Mouse (Mus musculus): ENCODE results near the gene Fam53b. TPM values are rescaled to one million over a fixed set of nuclear protein-coding genes. Genes with fewer than 3 reads are reported as not detected.

Gene Fam53b
- polyA plus RNA-seq, 1 experiment from 2014 or later = 29.4 TPM

DNA sequence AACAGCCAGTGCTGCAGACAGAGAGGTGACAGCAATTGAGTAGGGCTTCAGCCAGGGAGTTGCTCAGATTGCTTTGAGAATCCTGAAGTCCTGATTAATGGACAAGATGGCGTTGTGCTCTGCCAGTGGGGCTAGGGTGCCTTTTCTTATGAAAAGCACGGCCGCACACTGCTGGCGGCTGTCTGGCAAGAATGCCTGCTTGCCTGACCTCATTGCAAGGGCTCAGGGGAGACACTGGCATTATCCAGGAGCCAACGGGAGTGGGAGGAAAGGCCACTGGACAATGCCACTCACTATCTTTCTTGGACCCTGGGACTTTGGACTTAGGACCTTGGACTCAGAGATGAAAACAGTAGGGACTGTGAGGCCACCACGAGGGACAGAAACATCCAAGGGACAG, 80.2 kb downstream of the Fam53b start:
- whole genome bisulfite sequencing (ENCODE audit: insufficient replicate concordance) = 89% methylated on average over 6 of the region's 6 CpGs
- H3K27me3 ChIP-seq (ENCODE audit: control insufficient read depth, insufficient read depth, low read depth, low read length) = no peaks in the 10 kb centered on the region
- H3K27ac ChIP-seq (ENCODE audit: low read length) = no peak overlapping the region
- no peaks in the 10 kb centered on the region for H3K9me3 ChIP-seq (replicated peaks; ENCODE audit: control insufficient read depth, low read length)
- peaks cover 55% of the 10 kb centered on the region for H3K4me1 ChIP-seq (ENCODE audit: control insufficient read depth, low read depth, low read length)
- H3K4me3 ChIP-seq (ENCODE audit: low read depth, low read length) = no peak overlapping the region
- no peak for ATAC-seq (ENCODE audit: low read depth)
- peaks cover 15% of the 10 kb centered on the region for H3K36me3 ChIP-seq (ENCODE audit: control insufficient read depth, insufficient read depth)
- no peak overlapping the region for H3K9ac ChIP-seq (ENCODE audit: low read depth, low read length)
- H3K4me2 ChIP-seq (ENCODE audit: low read depth, low read length) = no peak overlapping the region

DNA sequence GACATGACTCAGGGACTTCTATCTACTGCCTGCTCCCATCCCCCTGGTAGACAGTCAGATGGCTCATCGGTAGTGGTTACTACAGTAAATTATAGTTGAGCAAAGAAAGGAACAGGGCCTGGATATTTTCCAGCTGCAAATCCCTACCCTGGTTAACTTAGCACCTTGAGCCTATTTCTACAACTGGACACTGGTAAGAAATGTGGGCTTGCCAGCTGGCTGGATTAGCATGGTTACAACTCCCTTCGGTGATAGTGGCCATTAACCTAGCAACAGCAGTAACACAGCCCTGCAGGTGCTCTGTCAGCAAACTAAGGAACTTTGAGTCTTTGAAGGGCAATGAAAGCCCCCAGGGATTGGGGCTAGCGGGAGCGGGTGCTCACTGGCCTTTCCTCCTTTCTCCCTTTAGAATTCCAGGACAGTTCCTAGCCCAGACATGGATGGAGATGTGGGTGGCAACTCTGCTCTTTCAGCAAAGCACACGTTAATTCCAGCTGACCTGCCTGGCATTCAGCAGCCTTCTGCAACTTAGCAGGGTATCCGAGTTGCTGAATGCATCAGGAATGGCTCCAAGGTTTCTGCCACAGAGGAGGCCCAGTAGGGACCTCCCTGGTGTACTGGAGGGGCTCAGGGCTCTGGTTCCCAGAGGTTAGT, 81.4 kb downstream of the Fam53b start:
- Histone ChIP-seq H3K27me3 (ENCODE audit: control insufficient read depth, insufficient read depth, low read depth, low read length) (no peaks in the 10 kb centered on the region), H3K4me1 (ENCODE audit: control insufficient read depth, low read depth, low read length) (peaks cover 47% of the 10 kb centered on the region), H3K36me3 (ENCODE audit: control insufficient read depth, insufficient read depth) (peaks cover 15% of the 10 kb centered on the region), H3K9me3 (replicated peaks; ENCODE audit: control insufficient read depth, low read length) (no peaks in the 10 kb centered on the region), H3K4me2 (ENCODE audit: low read depth, low read length) (no peak overlapping the region), H3K9ac (ENCODE audit: low read depth, low read length) (no peak overlapping the region), H3K27ac (ENCODE audit: low read length) (no peak overlapping the region), H3K4me3 (ENCODE audit: low read depth, low read length) (no peak overlapping the region)
- no peak for ATAC-seq (ENCODE audit: low read depth)
- WGBS (ENCODE audit: insufficient replicate concordance) = 92% methylated on average over 6 of the region's 6 CpGs

- H3K4me1 ChIP-seq (ENCODE audit: control insufficient read depth, low read depth, low read length) = peaks cover 44% of the 10 kb centered on the region
- H3K4me2 ChIP-seq (ENCODE audit: low read depth, low read length) = no peak overlapping the region
- H3K9ac ChIP-seq (ENCODE audit: low read depth, low read length) = no peak overlapping the region
- no peaks in the 10 kb centered on the region for H3K27me3 ChIP-seq (ENCODE audit: control insufficient read depth, insufficient read depth, low read depth, low read length)
- 84% methylated on average over 6 of the region's 6 CpGs for WGBS (ENCODE audit: insufficient replicate concordance)
- H3K9me3 ChIP-seq (replicated peaks; ENCODE audit: control insufficient read depth, low read length) = no peaks in the 10 kb centered on the region
- no peak overlapping the region for H3K4me3 ChIP-seq (ENCODE audit: low read depth, low read length)
- H3K36me3 ChIP-seq (ENCODE audit: control insufficient read depth, insufficient read depth) = peaks cover 15% of the 10 kb centered on the region
- no peak overlapping the region for H3K27ac ChIP-seq (ENCODE audit: low read length)
- ATAC-seq (ENCODE audit: low read depth) = no peak
Measured at GRCm38 (mm10) chr7:132731558-132731957, 82.1 kb downstream of the Fam53b start.

GRCm38 (mm10) chr7:132730510-132730909, 83.2 kb downstream of the Fam53b start:
- ATAC-seq (ENCODE audit: low read depth) = no peak
- H3K9ac ChIP-seq (ENCODE audit: low read depth, low read length) = no peak overlapping the region
- peaks cover 15% of the 10 kb centered on the region for H3K36me3 ChIP-seq (ENCODE audit: control insufficient read depth, insufficient read depth)
- 80% methylated on average over 7 of the region's 7 CpGs for WGBS (ENCODE audit: insufficient replicate concordance)
- H3K4me1 ChIP-seq (ENCODE audit: control insufficient read depth, low read depth, low read length) = peaks cover 34% of the 10 kb centered on the region
- H3K27me3 ChIP-seq (ENCODE audit: control insufficient read depth, insufficient read depth, low read depth, low read length) = no peaks in the 10 kb centered on the region
- no peak overlapping the region for H3K4me3 ChIP-seq (ENCODE audit: low read depth, low read length)
- H3K27ac ChIP-seq (ENCODE audit: low read length) = no peak overlapping the region
- no peak overlapping the region for H3K4me2 ChIP-seq (ENCODE audit: low read depth, low read length)
- H3K9me3 ChIP-seq (replicated peaks; ENCODE audit: control insufficient read depth, low read length) = no peaks in the 10 kb centered on the region

GRCm38 (mm10) chr7:132729093-132729831, 84.4 kb downstream of the Fam53b start:
- Histone ChIP-seq H3K4me3 (ENCODE audit: low read depth, low read length) (no peak overlapping the region), H3K27me3 (ENCODE audit: control insufficient read depth, insufficient read depth, low read depth, low read length) (no peaks in the 10 kb centered on the region), H3K36me3 (ENCODE audit: control insufficient read depth, insufficient read depth) (peaks cover 7% of the 10 kb centered on the region), H3K9me3 (replicated peaks; ENCODE audit: control insufficient read depth, low read length) (no peaks in the 10 kb centered on the region), H3K4me1 (ENCODE audit: control insufficient read depth, low read depth, low read length) (peaks cover 31% of the 10 kb centered on the region), H3K4me2 (ENCODE audit: low read depth, low read length) (no peak overlapping the region), H3K27ac (ENCODE audit: low read length) (peak overlapping the region; percentile 48), H3K9ac (ENCODE audit: low read depth, low read length) (peak overlapping the region; percentile 5; the same call in 1 of the 2 replicates)
- peak; percentile 72 for ATAC-seq (ENCODE audit: low read depth)
- 77% methylated on average over 4 of the region's 4 CpGs for WGBS (ENCODE audit: insufficient replicate concordance)

DNA sequence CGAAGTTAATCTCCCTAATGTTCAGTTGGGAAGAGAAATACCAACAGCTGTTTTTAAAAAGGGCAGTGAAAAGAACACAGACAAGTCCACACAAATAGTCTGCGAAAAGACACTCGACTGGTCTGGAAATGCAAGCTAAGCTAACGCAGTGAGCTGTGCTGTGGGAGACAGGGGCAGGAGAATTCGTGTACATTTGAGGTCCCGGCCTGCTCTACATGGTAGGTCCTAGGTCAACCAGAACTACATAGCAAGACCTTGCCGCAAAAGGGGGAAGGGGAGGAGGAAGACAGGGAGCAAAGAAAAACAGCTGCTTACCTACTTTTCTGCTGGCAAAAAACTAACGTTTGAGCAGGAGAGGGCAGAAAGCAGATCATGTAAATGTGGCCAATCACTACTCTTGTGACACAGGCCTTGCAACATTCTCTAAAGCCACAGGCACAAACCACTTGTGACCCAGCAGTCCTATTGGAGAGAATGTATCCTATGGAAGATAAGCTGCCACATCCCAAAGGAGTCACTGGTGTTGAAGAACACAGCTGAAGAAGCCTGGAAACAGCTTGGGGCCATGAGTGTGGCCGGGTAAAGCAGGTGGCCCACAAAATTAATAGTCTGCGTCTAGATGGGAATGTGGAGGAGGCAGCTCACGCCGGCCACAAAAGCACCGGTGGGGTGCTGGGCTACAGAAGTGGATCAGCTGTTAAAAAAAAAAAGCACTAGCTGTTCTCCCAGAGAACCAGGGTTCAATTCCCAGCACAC, 87.4 kb downstream of the Fam53b start:
- H3K4me1 ChIP-seq (ENCODE audit: control insufficient read depth, low read depth, low read length) = peaks cover 44% of the 10 kb centered on the region
- peak overlapping the region; percentile 31 for H3K27ac ChIP-seq (ENCODE audit: low read length)
- H3K9ac ChIP-seq (ENCODE audit: low read depth, low read length) = no peak overlapping the region
- H3K36me3 ChIP-seq (ENCODE audit: control insufficient read depth, insufficient read depth) = peaks cover 6% of the 10 kb centered on the region
- ATAC-seq (ENCODE audit: low read depth) = no peak
- H3K4me3 ChIP-seq (ENCODE audit: low read depth, low read length) = no peak overlapping the region
- H3K4me2 ChIP-seq (ENCODE audit: low read depth, low read length) = no peak overlapping the region
- H3K9me3 ChIP-seq (replicated peaks; ENCODE audit: control insufficient read depth, low read length) = no peaks in the 10 kb centered on the region
- WGBS (ENCODE audit: insufficient replicate concordance) = 81% methylated on average over 13 of the region's 13 CpGs
- no peaks in the 10 kb centered on the region for H3K27me3 ChIP-seq (ENCODE audit: control insufficient read depth, insufficient read depth, low read depth, low read length)

DNA sequence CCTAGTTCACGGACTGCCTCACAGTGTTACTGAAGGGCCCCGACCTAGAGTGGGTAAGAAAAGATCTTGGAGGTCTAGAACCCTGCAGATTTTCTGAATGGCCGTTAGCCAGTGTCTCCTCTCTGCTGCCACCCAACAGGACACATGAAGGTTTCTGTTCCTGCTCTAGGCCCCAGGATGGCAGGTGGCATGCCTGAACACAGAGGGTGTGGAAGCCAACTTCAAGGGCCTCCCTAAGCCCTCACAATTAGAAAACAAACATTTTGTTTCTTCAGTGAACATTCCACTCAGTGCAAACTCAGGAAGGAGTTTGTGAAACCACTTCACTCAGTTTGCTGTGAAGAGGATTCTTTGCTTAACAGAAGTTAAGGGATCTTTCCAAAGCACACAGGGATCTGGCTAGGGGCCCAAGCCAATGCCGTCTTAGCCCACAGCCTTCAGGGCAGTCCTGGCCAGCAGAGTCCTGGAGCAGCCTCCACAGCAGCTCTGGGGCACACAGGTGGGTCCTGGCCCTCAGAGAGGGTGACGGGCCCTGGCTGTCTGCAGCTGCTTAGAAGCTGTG, 89.1 kb downstream of the Fam53b start:
- Histone ChIP-seq H3K36me3 (ENCODE audit: control insufficient read depth, insufficient read depth) (peaks cover 2% of the 10 kb centered on the region), H3K4me1 (ENCODE audit: control insufficient read depth, low read depth, low read length) (peaks cover 45% of the 10 kb centered on the region), H3K4me3 (ENCODE audit: low read depth, low read length) (no peak overlapping the region), H3K27ac (ENCODE audit: low read length) (peak overlapping the region; percentile 56), H3K9ac (ENCODE audit: low read depth, low read length) (no peak overlapping the region), H3K27me3 (ENCODE audit: control insufficient read depth, insufficient read depth, low read depth, low read length) (no peaks in the 10 kb centered on the region), H3K4me2 (ENCODE audit: low read depth, low read length) (peak overlapping the region; percentile 27; the same call in 1 of the 2 replicates), H3K9me3 (replicated peaks; ENCODE audit: control insufficient read depth, low read length) (no peaks in the 10 kb centered on the region)
- no peak for ATAC-seq (ENCODE audit: low read depth)
- WGBS (ENCODE audit: insufficient replicate concordance) = 86% methylated on average over 5 of the region's 5 CpGs

DNA sequence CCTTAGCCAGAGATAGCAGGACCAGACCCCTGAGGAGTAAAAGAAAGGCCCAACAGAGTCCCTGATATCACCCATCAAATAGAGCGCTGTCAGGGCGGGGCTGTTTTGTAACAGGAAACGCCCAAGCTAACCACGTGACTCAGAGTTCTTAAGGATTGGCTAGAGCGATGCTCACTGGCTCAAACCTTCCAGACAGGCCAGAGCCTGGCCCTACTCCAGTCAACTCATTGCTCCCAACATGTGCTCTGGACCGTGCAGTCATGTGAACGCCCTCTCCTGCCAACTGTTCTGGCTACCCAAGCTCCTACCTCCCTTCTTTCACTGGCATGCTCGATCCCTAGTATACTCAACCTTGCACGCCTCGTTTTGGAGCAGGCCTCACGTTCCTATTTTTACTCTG, 89.8 kb downstream of the Fam53b start:
- peak overlapping the region; percentile 50 for H3K4me2 ChIP-seq (ENCODE audit: low read depth, low read length)
- peak overlapping the region; percentile 23; the same call in 1 of the 2 replicates for H3K4me3 ChIP-seq (ENCODE audit: low read depth, low read length)
- H3K4me1 ChIP-seq (ENCODE audit: control insufficient read depth, low read depth, low read length) = peaks cover 45% of the 10 kb centered on the region

More for the DNA sequence above, 89.8 kb downstream of the Fam53b start:
- Histone ChIP-seq H3K9ac (ENCODE audit: low read depth, low read length) (no peak overlapping the region), H3K27me3 (ENCODE audit: control insufficient read depth, insufficient read depth, low read depth, low read length) (no peaks in the 10 kb centered on the region), H3K36me3 (ENCODE audit: control insufficient read depth, insufficient read depth) (no peaks in the 10 kb centered on the region; the same call in 1 of the 2 replicates), H3K9me3 (replicated peaks; ENCODE audit: control insufficient read depth, low read length) (no peaks in the 10 kb centered on the region), H3K27ac (ENCODE audit: low read length) (peak overlapping the region; percentile 69)
- 56% methylated on average over 11 of the region's 11 CpGs for WGBS (ENCODE audit: insufficient replicate concordance)
- peak; percentile 92 for ATAC-seq (ENCODE audit: low read depth)

Data from liver, embryonic 16.5 days (tissue).